Mouse (Mus musculus) MEL (cell line): ENCODE results near the gene Nfe2l3.

Source experiments
- CTCF ChIP-seq, 3 experiments: IDR thresholded peaks in 2 of 3; conservative IDR thresholded peaks in 1 of 3; 2 replicates each; pipeline ENCODE4 v1.5.1; 2011 to 2012; ENCODE audit warnings: low read length in 3 of 3, low read depth in 2 of 3, mild to moderate bottlenecking in 2 of 3, improper control_type of control experiment in 1 of 3, inconsistent platforms in 1 of 3, mixed read lengths in 1 of 3, moderate library complexity in 1 of 3; ENCODE audit not compliant: control insufficient read depth in 1 of 3, insufficient read depth in 1 of 3, poor library complexity in 1 of 3, severe bottlenecking in 1 of 3
- ZNF384 ChIP-seq: IDR thresholded peaks from 2 replicates; pipeline ENCODE4 v1.6.1; 2012; ENCODE audit warnings: low read depth, mild to moderate bottlenecking, inconsistent platforms, low read length, improper control_type of control experiment

DNA sequence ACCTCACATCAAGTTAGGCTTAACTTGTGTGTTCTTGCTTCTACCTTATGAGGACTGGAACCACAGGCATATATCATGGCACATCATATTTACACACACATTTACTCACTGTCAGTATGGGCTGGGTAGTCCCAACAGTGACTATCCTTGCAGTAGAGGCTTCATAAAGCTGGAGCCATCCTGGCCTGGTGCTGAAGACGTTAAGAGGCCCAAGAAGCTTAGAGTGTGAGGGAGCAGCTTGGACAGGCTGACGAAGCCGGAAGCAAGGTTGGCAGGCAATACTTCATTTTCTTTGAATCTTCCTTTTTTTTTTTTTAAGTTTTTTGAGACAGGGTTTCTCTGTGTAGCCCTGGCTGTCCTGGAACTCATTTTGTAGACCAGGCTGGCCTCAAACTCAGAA lies 51.4 kb downstream of the Nfe2l3 start:
- no peak for TF ChIP-seq ZNF384
- TF ChIP-seq CTCF (IDR thresholded peaks at IDR 0.05 in 2 of 3, conservative IDR thresholded peaks at IDR 0.05 in 1 of 3; ENCODE audit: control insufficient read depth in 1 of 3, insufficient read depth in 1 of 3, low read depth in 2 of 3, low read length in 3 of 3, poor library complexity in 1 of 3, severe bottlenecking in 1 of 3) = no peak
